In genomic region chr3:131113029-131113428, GRCm38 (mm10) we compare ENCODE assay signal across 8 mouse cellular contexts. TPM values are rescaled to one million over a fixed set of nuclear protein-coding genes. Genes with fewer than 3 reads are reported as not detected.
DNase-seq lines count a peak whose midpoint lies in the region; ATAC-seq lines count a peak whose summit lies in the region.

No protein-coding gene starts in this region.

- peaks cover 6% of the 10 kb centered on the region for H3K4me1 ChIP-seq in liver, embryonic 11.5 days (replicated peaks; ENCODE audit: control insufficient read depth, insufficient read depth, low read length)
- H3K4me1 ChIP-seq in liver, embryonic 12.5 days: peaks cover 26% of the 10 kb centered on the region
- H3K4me1 ChIP-seq in embryonic facial prominence, embryonic 11.5 days (ENCODE audit: control insufficient read depth, insufficient read depth, low read length): peaks cover under 1% of the 10 kb centered on the region; the same call in 1 of the 2 replicates
- peaks cover 35% of the 10 kb centered on the region for H3K4me1 ChIP-seq in hindbrain, embryonic 15.5 days (replicated peaks)
- peaks cover 31% of the 10 kb centered on the region for H3K4me1 ChIP-seq in neural tube, embryonic 15.5 days

- H3K4me2 ChIP-seq in liver, embryonic 11.5 days: peak overlapping the region; percentile 9
- H3K4me2 ChIP-seq in liver, embryonic 12.5 days: no peak overlapping the region
- peak overlapping the region; percentile 92 for H3K4me2 ChIP-seq in embryonic facial prominence, embryonic 11.5 days (ENCODE audit: low read depth, low read length)
- peak overlapping the region; percentile 70 for H3K4me2 ChIP-seq in hindbrain, embryonic 15.5 days
- H3K4me2 ChIP-seq in neural tube, embryonic 15.5 days: peak overlapping the region; percentile 69

- no peak for ATAC-seq in liver, embryonic 11.5 days (replicated peaks; ENCODE audit: low FRiP score)
- ATAC-seq in liver, embryonic 12.5 days: no peak
- ATAC-seq in embryonic facial prominence, embryonic 11.5 days (replicated peaks; ENCODE audit: insufficient number of reproducible peaks, low FRiP score, low TSS enrichment, low read depth): no peak
- ATAC-seq in hindbrain, embryonic 15.5 days (ENCODE audit: low FRiP score, low read depth): no peak
- no peak for ATAC-seq in neural tube, embryonic 15.5 days (ENCODE audit: low FRiP score)

- no peak overlapping the region for H3K9ac ChIP-seq in liver, embryonic 11.5 days (ENCODE audit: low read depth, low read length)
- no peak overlapping the region for H3K9ac ChIP-seq in liver, embryonic 12.5 days
- peak overlapping the region; percentile 86 for H3K9ac ChIP-seq in embryonic facial prominence, embryonic 11.5 days (replicated peaks; ENCODE audit: low read length)
- H3K9ac ChIP-seq in hindbrain, embryonic 15.5 days: no peak overlapping the region
- no peak overlapping the region for H3K9ac ChIP-seq in neural tube, embryonic 15.5 days (replicated peaks)

- H3K36me3 ChIP-seq in liver, embryonic 11.5 days (ENCODE audit: control insufficient read depth, insufficient read depth, low read length): no peaks in the 10 kb centered on the region
- no peaks in the 10 kb centered on the region for H3K36me3 ChIP-seq in liver, embryonic 12.5 days
- H3K36me3 ChIP-seq in embryonic facial prominence, embryonic 11.5 days (replicated peaks; ENCODE audit: control insufficient read depth, insufficient read depth, low read depth, low read length): no peaks in the 10 kb centered on the region
- H3K36me3 ChIP-seq in hindbrain, embryonic 15.5 days: no peaks in the 10 kb centered on the region
- H3K36me3 ChIP-seq in neural tube, embryonic 15.5 days: no peaks in the 10 kb centered on the region

- WGBS in liver, embryonic 11.5 days: 4% methylated on average over 13 of the region's 13 CpGs
- WGBS in liver, embryonic 12.5 days (ENCODE audit: insufficient replicate concordance): 4% methylated on average over 13 of the region's 13 CpGs
- 2% methylated on average over 13 of the region's 13 CpGs for WGBS in embryonic facial prominence, embryonic 11.5 days
- WGBS in hindbrain, embryonic 15.5 days: 7% methylated on average over 13 of the region's 13 CpGs
- 11% methylated on average over 13 of the region's 13 CpGs for WGBS in neural tube, embryonic 15.5 days

- DNase-seq in liver, embryonic 11.5 days (ENCODE audit: low spot score): no peak
- no peak for DNase-seq in embryonic facial prominence, embryonic 11.5 days (ENCODE audit: low spot score)
- DNase-seq in right cerebral cortex, adult 2 months (ENCODE audit: low spot score in 2 of 2): no peak
- DNase-seq in adipocyte (ENCODE audit: low spot score): no peak
- DNase-seq in right cerebral cortex, adult 18-20 months: no peak

- no peak overlapping the region for H3K27ac ChIP-seq in liver, embryonic 11.5 days (ENCODE audit: low read depth, low read length)
- H3K27ac ChIP-seq in liver, embryonic 12.5 days: no peak overlapping the region
- H3K27ac ChIP-seq in embryonic facial prominence, embryonic 11.5 days (replicated peaks; ENCODE audit: low read depth, low read length): no peak overlapping the region
- no peak overlapping the region for H3K27ac ChIP-seq in hindbrain, embryonic 15.5 days (replicated peaks)
- no peak overlapping the region for H3K27ac ChIP-seq in neural tube, embryonic 15.5 days (replicated peaks)

- no peaks in the 10 kb centered on the region for H3K9me3 ChIP-seq in liver, embryonic 11.5 days (ENCODE audit: control insufficient read depth, low read length)
- H3K9me3 ChIP-seq in liver, embryonic 12.5 days (replicated peaks): no peaks in the 10 kb centered on the region
- no peaks in the 10 kb centered on the region for H3K9me3 ChIP-seq in embryonic facial prominence, embryonic 11.5 days (replicated peaks; ENCODE audit: control insufficient read depth, low read length)
- no peaks in the 10 kb centered on the region for H3K9me3 ChIP-seq in hindbrain, embryonic 15.5 days
- no peaks in the 10 kb centered on the region for H3K9me3 ChIP-seq in neural tube, embryonic 15.5 days (replicated peaks)

- no peak overlapping the region for H3K4me3 ChIP-seq in liver, embryonic 11.5 days (ENCODE audit: low read depth, low read length)
- H3K4me3 ChIP-seq in liver, embryonic 12.5 days: no peak overlapping the region
- peak overlapping the region; percentile 80 for H3K4me3 ChIP-seq in embryonic facial prominence, embryonic 11.5 days (ENCODE audit: low read depth, low read length)
- peak overlapping the region; percentile 48 for H3K4me3 ChIP-seq in hindbrain, embryonic 15.5 days
- H3K4me3 ChIP-seq in neural tube, embryonic 15.5 days (replicated peaks): peak overlapping the region; percentile 38

- H3K27me3 ChIP-seq in liver, embryonic 11.5 days (replicated peaks; ENCODE audit: control insufficient read depth, insufficient read depth, low read length): peaks cover 67% of the 10 kb centered on the region
- H3K27me3 ChIP-seq in liver, embryonic 12.5 days (replicated peaks): peaks cover 78% of the 10 kb centered on the region
- no peaks in the 10 kb centered on the region for H3K27me3 ChIP-seq in embryonic facial prominence, embryonic 11.5 days (ENCODE audit: control insufficient read depth, insufficient read depth, low read length)
- peaks cover 17% of the 10 kb centered on the region for H3K27me3 ChIP-seq in hindbrain, embryonic 15.5 days
- H3K27me3 ChIP-seq in neural tube, embryonic 15.5 days (replicated peaks): peaks cover 48% of the 10 kb centered on the region

RNA-seq across cellular contexts. Expression of gene Lef1, which starts 2.8 kb away (rescaled TPM):
- 4.0 and 5.0 TPM in 2 replicates for polyA plus RNA-seq in liver, embryonic 11.5 days (2014; fragmentation: Nextera tagmentation; extraction: Ambion mirVana)
- 0.35 and 0.60 TPM in 2 replicates for polyA plus RNA-seq in liver, embryonic 12.5 days (2016; fragmentation: Nextera tagmentation; extraction: Ambion mirVana)
- 73.9 and 87.2 TPM in 2 replicates for polyA plus RNA-seq in embryonic facial prominence, embryonic 11.5 days (2014; fragmentation: Nextera tagmentation; extraction: Ambion mirVana)
- polyA plus RNA-seq in hindbrain, embryonic 15.5 days (2015; fragmentation: Nextera tagmentation; extraction: Ambion mirVana): 10.2 and 16.0 TPM in 2 replicates
- 6.3 and 28.7 TPM in 2 replicates for polyA plus RNA-seq in neural tube, embryonic 15.5 days (2015; fragmentation: Nextera tagmentation; extraction: Ambion mirVana)

Comparison
In these comparisons a context has a peak if more than half of its experiments do, and no peak if none do; other contexts are left out.
1. H3K4me3 ChIP-seq: peak in embryonic facial prominence, embryonic 11.5 days (single experiment), hindbrain, embryonic 15.5 days (single experiment) and neural tube, embryonic 15.5 days (single experiment); none in liver, embryonic 11.5 days (single experiment) and liver, embryonic 12.5 days (single experiment).